Mouse (Mus musculus) hindbrain, postnatal 0 days (tissue): ENCODE data around the gene Psmc3. TPM values are rescaled to one million over a fixed set of nuclear protein-coding genes. Genes with fewer than 3 reads are reported as not detected.

ENCODE experiments used
- ATAC-seq: fragments of 200-750 bp; cut with Nextera tagmentation; 2 replicates; pipeline ENCODE4 v1.8.0; 2017; ENCODE audit warnings: mild to moderate bottlenecking, moderate TSS enrichment, moderate library complexity
- DNase-seq: peaks from one replicate; pipeline ENCODE4 v3.0.0-alpha.2; 2015; ENCODE audit warnings: low spot score
- H3K27ac ChIP-seq: fragments of 300-500 bp; sonication (generic); 2 replicates; pipeline ENCODE4 v1.5.1; 2014; ENCODE audit warnings: mild to moderate bottlenecking
- H3K27me3 ChIP-seq: fragments of 300-500 bp; sonication (generic); 2 replicates; pipeline ENCODE4 v1.6.1; 2014; ENCODE audit warnings: low read length, mixed read lengths; ENCODE audit not compliant: insufficient read depth
- H3K36me3 ChIP-seq: fragments of 300-500 bp; sonication (generic); 2 replicates; pipeline ENCODE4 v1.6.1; 2014; ENCODE audit warnings: low read length, mixed read lengths; ENCODE audit not compliant: insufficient read depth
- H3K4me1 ChIP-seq: fragments of 300-500 bp; sonication (generic); 2 replicates; pipeline ENCODE4 v1.6.1; 2014; ENCODE audit warnings: antibody characterized with exemption, low read length, mixed read lengths; ENCODE audit not compliant: insufficient read depth
- H3K4me2 ChIP-seq: fragments of 300-500 bp; sonication (generic); 2 replicates; pipeline ENCODE4 v1.6.1; 2014; ENCODE audit warnings: low read depth, mild to moderate bottlenecking, low read length, moderate library complexity, mixed read lengths
- H3K4me3 ChIP-seq: fragments of 300-500 bp; sonication (generic); 2 replicates; pipeline ENCODE4 v1.5.1; 2014; ENCODE audit warnings: low read length
- H3K9ac ChIP-seq: fragments of 300-500 bp; sonication (generic); replicated peaks from 2 replicates; pipeline ENCODE4 v1.6.1; 2014; ENCODE audit warnings: mild to moderate bottlenecking, low read length, moderate library complexity, mixed read lengths
- H3K9me3 ChIP-seq: fragments of 300-500 bp; sonication (generic); 2 replicates; pipeline ENCODE4 v1.6.1; 2016; ENCODE audit warnings: low read length, mixed read lengths
- CTCF ChIP-seq: IDR thresholded peaks from 2 replicates; pipeline ENCODE4 v1.5.1; 2016; ENCODE audit warnings: antibody characterized with exemption, control low read depth, low read depth
- WGBS: fragments of 180-500 bp; shearing (Covaris S2); extraction: QIAGEN DNeasy Blood & Tissue Kit; methylation state at CpG from one replicate; pipeline ENCODE4 v1.1.7; 2014; 5-methylcytosine and 5-hydroxymethylcytosine counted together
- polyA plus RNA-seq: library from polyadenylated mRNA; unstranded; fragments of >200 nt; fragmentation: Nextera tagmentation; extraction: Ambion mirVana; gene quantifications from 2 replicates; pipeline ENCODE4 v1.2.1, GENCODE M21; 2015
- total RNA-seq: library from RNA; depleted of rRNA; stranded (reverse); fragments of >200 nt; gene quantifications from 2 replicates; pipeline ENCODE4 v1.2.3, GENCODE M21; 2014

Gene Psmc3
- total and polyA plus RNA-seq, 2 experiments from 2014 or later: 160 to 249 TPM

- DNase-seq: no peak
- no peak for TF ChIP-seq CTCF
- H3K9me3 ChIP-seq: no peaks in the 10 kb centered on the region
- WGBS: 74% methylated on average over 14 of the region's 14 CpGs
- no peaks in the 10 kb centered on the region for H3K4me1 ChIP-seq
- H3K4me2 ChIP-seq: no peak overlapping the region
- H3K9ac ChIP-seq: no peak overlapping the region
- H3K36me3 ChIP-seq: no peaks in the 10 kb centered on the region
- no peak overlapping the region for H3K4me3 ChIP-seq
- ATAC-seq: no peak
- no peak overlapping the region for H3K27ac ChIP-seq
- no peaks in the 10 kb centered on the region for H3K27me3 ChIP-seq
These were observed 42.7 kb downstream of the Psmc3 start for GRCm38 (mm10) chr2:91096524-91096923.

- no peak for DNase-seq
These were observed 43.2 kb downstream of the Psmc3 start for GRCm38 (mm10) chr2:91097015-91097414.

GRCm38 (mm10) chr2:91098156-91098555 lies 44.3 kb downstream of the Psmc3 start:
- Histone ChIP-seq H3K4me2 (no peak overlapping the region), H3K27me3 (no peaks in the 10 kb centered on the region), H3K4me3 (no peak overlapping the region), H3K27ac (no peak overlapping the region), H3K36me3 (no peaks in the 10 kb centered on the region), H3K9me3 (no peaks in the 10 kb centered on the region), H3K9ac (no peak overlapping the region), H3K4me1 (no peaks in the 10 kb centered on the region)
- DNase-seq (no peak), ATAC-seq (no peak)
- 78% methylated on average over 2 of the region's 2 CpGs for WGBS
- TF ChIP-seq CTCF: no peak

More at GRCm38 (mm10) chr2:91097015-91097414, 43.2 kb downstream of the Psmc3 start:
- Histone ChIP-seq H3K27ac (no peak overlapping the region), H3K36me3 (no peaks in the 10 kb centered on the region), H3K4me3 (no peak overlapping the region), H3K4me1 (no peaks in the 10 kb centered on the region), H3K4me2 (no peak overlapping the region), H3K27me3 (no peaks in the 10 kb centered on the region), H3K9ac (no peak overlapping the region), H3K9me3 (no peaks in the 10 kb centered on the region)
- no peak for ATAC-seq
- no peak for TF ChIP-seq CTCF
- WGBS: 76% methylated on average over 10 of the region's 10 CpGs

DNA sequence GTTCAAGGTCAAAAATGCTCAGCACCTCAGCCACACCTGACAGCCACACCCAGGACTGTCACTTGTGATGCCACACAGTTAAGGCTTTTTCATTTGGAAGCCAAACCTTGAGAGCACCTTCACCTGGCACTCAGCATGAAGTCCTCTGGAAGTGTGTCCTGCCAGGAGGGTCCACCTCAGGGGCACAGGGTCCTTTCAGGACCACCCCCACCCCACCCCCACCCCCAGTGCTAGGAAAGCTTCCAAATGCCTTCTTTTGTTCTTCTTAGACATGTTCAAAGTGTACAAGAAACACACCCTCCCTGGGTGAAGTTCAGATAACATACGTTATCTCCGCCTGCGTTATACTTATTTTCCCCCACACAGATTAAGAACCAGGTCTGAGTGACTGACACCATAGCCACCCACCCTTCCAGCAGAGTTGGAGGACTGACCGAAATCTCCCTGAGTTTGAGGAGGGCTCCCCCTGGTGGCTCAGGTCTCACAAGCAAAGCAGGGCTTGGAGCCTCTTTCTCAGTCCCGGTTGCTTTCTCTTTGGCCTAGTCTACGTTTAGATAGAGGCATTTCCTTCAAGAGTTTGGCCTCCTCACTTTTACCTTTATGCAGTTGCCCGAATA lies 47.4 kb downstream of the Psmc3 start:
- no peak overlapping the region for H3K9ac ChIP-seq
- ATAC-seq: peak; percentile 89
- 12% methylated on average over 7 of the region's 7 CpGs for WGBS
- no peak overlapping the region for H3K4me2 ChIP-seq
- H3K36me3 ChIP-seq: no peaks in the 10 kb centered on the region
- no peak overlapping the region for H3K27ac ChIP-seq
- DNase-seq: peak; percentile 95
- H3K4me1 ChIP-seq: no peaks in the 10 kb centered on the region
- H3K27me3 ChIP-seq: no peaks in the 10 kb centered on the region
- H3K9me3 ChIP-seq: no peaks in the 10 kb centered on the region
- TF ChIP-seq CTCF: peak; percentile 96
- no peak overlapping the region for H3K4me3 ChIP-seq

GRCm38 (mm10) chr2:91108156-91108555 lies 54.3 kb downstream of the Psmc3 start:
- WGBS: 94% methylated on average over 3 of the region's 3 CpGs
- Histone ChIP-seq H3K9ac (no peak overlapping the region), H3K4me3 (no peak overlapping the region), H3K27ac (no peak overlapping the region), H3K9me3 (no peaks in the 10 kb centered on the region), H3K4me2 (no peak overlapping the region), H3K4me1 (no peaks in the 10 kb centered on the region), H3K27me3 (no peaks in the 10 kb centered on the region), H3K36me3 (no peaks in the 10 kb centered on the region)
- DNase-seq (no peak), ATAC-seq (no peak)
- no peak for TF ChIP-seq CTCF

GRCm38 (mm10) chr2:91109241-91109640 lies 55.4 kb downstream of the Psmc3 start:
- Histone ChIP-seq H3K9me3 (no peaks in the 10 kb centered on the region), H3K27ac (no peak overlapping the region), H3K4me3 (no peak overlapping the region), H3K9ac (no peak overlapping the region), H3K4me1 (no peaks in the 10 kb centered on the region), H3K36me3 (no peaks in the 10 kb centered on the region), H3K4me2 (no peak overlapping the region), H3K27me3 (no peaks in the 10 kb centered on the region)
- DNase-seq (no peak), ATAC-seq (no peak)
- no peak for TF ChIP-seq CTCF
- 86% methylated on average over 5 of the region's 5 CpGs for WGBS

DNA sequence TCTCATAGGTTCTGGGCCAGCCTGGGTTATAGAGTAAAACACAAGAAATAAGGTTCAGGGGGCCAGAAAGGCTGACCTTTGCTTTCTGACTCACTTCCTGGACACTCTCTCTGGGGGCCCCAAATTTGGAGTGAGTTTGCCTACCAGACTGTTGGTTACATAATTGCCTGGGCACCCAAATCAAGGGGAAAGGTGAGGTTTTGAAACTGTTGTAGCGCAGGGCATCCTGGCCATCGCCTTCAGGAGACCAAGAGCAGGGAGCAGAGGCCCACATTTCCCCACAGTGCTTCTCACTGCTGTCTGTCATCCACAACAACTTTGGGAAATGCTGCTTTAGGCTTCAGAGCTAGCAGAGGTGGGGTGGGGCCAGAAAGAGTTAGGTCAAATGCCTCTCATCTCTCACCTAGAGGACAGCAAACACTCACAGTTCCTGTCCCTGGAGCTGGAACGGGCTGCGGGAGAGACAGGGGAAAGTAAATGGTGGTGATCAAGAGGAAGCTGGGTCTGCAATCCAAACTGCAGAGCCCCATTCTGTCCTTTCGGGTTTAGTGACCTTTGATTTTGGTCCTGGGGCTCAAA lies 56.1 kb downstream of the Psmc3 start:
- ATAC-seq: no peak
- Histone ChIP-seq H3K36me3 (no peaks in the 10 kb centered on the region), H3K9ac (no peak overlapping the region), H3K4me2 (no peak overlapping the region), H3K27ac (no peak overlapping the region), H3K4me3 (no peak overlapping the region), H3K27me3 (no peaks in the 10 kb centered on the region), H3K4me1 (no peaks in the 10 kb centered on the region), H3K9me3 (no peaks in the 10 kb centered on the region)
- no peak for DNase-seq
- no peak for TF ChIP-seq CTCF
- 94% methylated on average over 5 of the region's 5 CpGs for WGBS
